ENCODE assay signal across 8 mouse cellular contexts in the genomic region with DNA sequence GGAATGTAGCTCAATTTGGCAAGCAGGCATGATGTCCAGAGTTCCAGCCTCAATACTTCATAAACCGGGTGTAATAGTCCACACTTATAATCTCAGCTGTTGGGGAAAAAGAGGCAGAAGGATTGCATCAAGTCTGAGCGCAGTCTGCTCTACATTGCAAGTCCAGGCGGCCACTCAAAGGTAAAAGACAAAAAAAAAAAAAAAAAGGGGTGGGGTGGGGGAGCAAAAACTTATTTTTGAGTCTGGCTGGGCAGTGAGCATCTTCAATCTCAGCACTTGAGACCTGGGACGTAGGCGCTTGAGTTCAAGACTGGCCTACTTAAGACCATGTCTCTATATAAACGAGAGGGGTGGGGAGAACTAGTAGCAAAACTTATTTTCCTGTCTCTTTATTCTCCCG. TPM values are rescaled to one million over a fixed set of nuclear protein-coding genes. Genes with fewer than 3 reads are reported as not detected.
A peak's percentile ranks its signal among the peaks of the same experiment; 100 is the strongest.
DNase-seq lines count a peak whose midpoint lies in the region; ATAC-seq and TF ChIP-seq lines count a peak whose summit lies in the region.

No protein-coding gene starts in this region.

- peaks cover 18% of the 10 kb centered on the region for H3K4me1 ChIP-seq in heart, embryonic 15.5 days (replicated peaks)
- no peaks in the 10 kb centered on the region; the same call in 1 of the 2 replicates for H3K4me1 ChIP-seq in bone marrow, adult 2 months (ENCODE audit: control insufficient read depth, insufficient read depth, low read length)
- H3K4me1 ChIP-seq in hindbrain, embryonic 12.5 days = peaks cover 21% of the 10 kb centered on the region
- peaks cover 26% of the 10 kb centered on the region for H3K4me1 ChIP-seq in midbrain, embryonic 10.5 days

- 0 out of 2 replicates have a peak, but pooled peaks cover 4% of the 10 kb centered on the region for H3K27me3 ChIP-seq in heart, embryonic 15.5 days
- H3K27me3 ChIP-seq in hindbrain, embryonic 12.5 days = peaks cover 7% of the 10 kb centered on the region; the same call in 1 of the 2 replicates
- H3K27me3 ChIP-seq in midbrain, embryonic 10.5 days (ENCODE audit: low read depth, poor library complexity, severe bottlenecking) = peaks cover 23% of the 10 kb centered on the region

- ATAC-seq in heart, embryonic 15.5 days (replicated peaks; ENCODE audit: insufficient number of reproducible peaks, insufficient read depth, low FRiP score, low read depth) = no peak
- ATAC-seq in hindbrain, embryonic 12.5 days (ENCODE audit: low FRiP score) = peak; percentile 8; the same call in 1 of the 2 replicates

- peak overlapping the region; percentile 85; the same call in 1 of the 2 replicates for H3K27ac ChIP-seq in heart, embryonic 15.5 days
- H3K27ac ChIP-seq in bone marrow, adult 2 months (ENCODE audit: control insufficient read depth, insufficient read depth, low read depth, low read length, poor library complexity) = no peak overlapping the region
- H3K27ac ChIP-seq in hindbrain, embryonic 12.5 days = no peak overlapping the region
- H3K27ac ChIP-seq in midbrain, embryonic 10.5 days (replicated peaks) = peak overlapping the region; percentile 96

- no peak for DNase-seq in heart, postnatal 25 days (ENCODE audit: low spot score)
- no peak for DNase-seq in midbrain, embryonic 10.5 days (ENCODE audit: low spot score)
- DNase-seq in adrenal gland, postnatal 36 days = no peak
- no peak for DNase-seq in layer of hippocampus, adult 11-12 months (ENCODE audit: low spot score)
- DNase-seq in B cell, adult 2 months = no peak

- H3K4me3 ChIP-seq in heart, embryonic 15.5 days = peak overlapping the region; percentile 97
- peak overlapping the region; percentile 98 for H3K4me3 ChIP-seq in bone marrow, adult 2 months (replicated peaks; ENCODE audit: control insufficient read depth, low read depth, low read length)
- H3K4me3 ChIP-seq in hindbrain, embryonic 12.5 days = peak overlapping the region; percentile 87
- H3K4me3 ChIP-seq in midbrain, embryonic 10.5 days = peak overlapping the region; percentile 96

- 24% methylated on average over 7 of the region's 7 CpGs for WGBS in heart, embryonic 15.5 days
- WGBS in bone marrow, adult 2 months = 40% methylated on average over 7 of the region's 7 CpGs
- WGBS in hindbrain, embryonic 12.5 days = 22% methylated on average over 7 of the region's 7 CpGs
- 21% methylated on average over 7 of the region's 7 CpGs for WGBS in midbrain, embryonic 10.5 days

- no peak for TF ChIP-seq POLR2A in bone marrow, adult 2 months (IDR thresholded peaks at IDR 0.05; ENCODE audit: borderline replicate concordance, control insufficient read depth, low read depth, low read length)

- no peaks in the 10 kb centered on the region for H3K9me3 ChIP-seq in heart, embryonic 15.5 days (replicated peaks)
- H3K9me3 ChIP-seq in hindbrain, embryonic 12.5 days (replicated peaks) = no peaks in the 10 kb centered on the region
- H3K9me3 ChIP-seq in midbrain, embryonic 10.5 days (replicated peaks) = no peaks in the 10 kb centered on the region

- no peak for TF ChIP-seq CTCF in bone marrow, adult 2 months (IDR thresholded peaks at IDR 0.05; ENCODE audit: control insufficient read depth, insufficient read depth, low read length)

- peak overlapping the region; percentile 99 for H3K9ac ChIP-seq in heart, embryonic 15.5 days
- H3K9ac ChIP-seq in hindbrain, embryonic 12.5 days = peak overlapping the region; percentile 94

- peaks cover 13% of the 10 kb centered on the region; the same call in 1 of the 2 replicates for H3K36me3 ChIP-seq in heart, embryonic 15.5 days
- peaks cover 14% of the 10 kb centered on the region for H3K36me3 ChIP-seq in hindbrain, embryonic 12.5 days
- peaks cover 31% of the 10 kb centered on the region for H3K36me3 ChIP-seq in midbrain, embryonic 10.5 days

- H3K4me2 ChIP-seq in heart, embryonic 15.5 days = peak overlapping the region; percentile 90
- H3K4me2 ChIP-seq in hindbrain, embryonic 12.5 days (replicated peaks) = peak overlapping the region; percentile 57

- intact Hi-C loops in heart, postnatal 25 days (cut with DNase I) = loop anchor here (5.0 kb wide), 2 partner anchors 91 to 191 kb away; partner anchors contain the start of gene Dync1li2

RNA-seq across cellular contexts. Expression of gene Nae1, which starts 0.9 kb away (rescaled TPM):
- 63.4 and 64.4 TPM in 2 replicates for polyA plus RNA-seq in heart, embryonic 15.5 days (2015; fragmentation: Nextera tagmentation; extraction: Ambion mirVana)
- 10 to 100 TPM; 29.6 to 30.5 TPM for total RNA-seq in heart, postnatal 25 days (2021)
- polyA plus RNA-seq in bone marrow, adult 2 months (2011; ENCODE audit: insufficient read depth, insufficient read length, low replicate concordance, missing spikeins) = 20.9 and 36.7 TPM in 2 replicates
- polyA plus RNA-seq in hindbrain, embryonic 12.5 days (2016; fragmentation: Nextera tagmentation; extraction: Ambion mirVana) = 114 and 130 TPM in 2 replicates
- 134 and 139 TPM in 2 replicates for polyA plus RNA-seq in midbrain, embryonic 10.5 days (2016; fragmentation: Nextera tagmentation; extraction: Ambion mirVana)
- 10 to 100 TPM; 36.4 to 38.4 TPM for total RNA-seq in adrenal gland, postnatal 36 days (2021)

RNA-seq across cellular contexts. Expression of gene Car7, which starts 0.9 kb away (rescaled TPM):
- polyA plus RNA-seq in heart, embryonic 15.5 days (2015; fragmentation: Nextera tagmentation; extraction: Ambion mirVana) = 2.4 and 2.8 TPM in 2 replicates
- total RNA-seq in heart, postnatal 25 days (2021) = 1 to 10 TPM; 2.9 to 3.4 TPM
- polyA plus RNA-seq in bone marrow, adult 2 months (2011; ENCODE audit: insufficient read depth, insufficient read length, low replicate concordance, missing spikeins) = 0.90 and 1.4 TPM in 2 replicates
- polyA plus RNA-seq in hindbrain, embryonic 12.5 days (2016; fragmentation: Nextera tagmentation; extraction: Ambion mirVana) = 1.2 and 1.5 TPM in 2 replicates
- 0.86 and 1.2 TPM in 2 replicates for polyA plus RNA-seq in midbrain, embryonic 10.5 days (2016; fragmentation: Nextera tagmentation; extraction: Ambion mirVana)
- 1 to 10 TPM; 1.5 to 4.1 TPM for total RNA-seq in adrenal gland, postnatal 36 days (2021)

RNA-seq across cellular contexts. Expression of gene Terb1, which starts 23.8 kb away (rescaled TPM):
- polyA plus RNA-seq in heart, embryonic 15.5 days (2015; fragmentation: Nextera tagmentation; extraction: Ambion mirVana) = 0.09 and 0.32 TPM in 2 replicates
- total RNA-seq in heart, postnatal 25 days (2021) = not detected
- polyA plus RNA-seq in bone marrow, adult 2 months (2011; ENCODE audit: insufficient read depth, insufficient read length, low replicate concordance, missing spikeins) = not detected in 2 replicates
- 0.22 and 0.34 TPM in 2 replicates for polyA plus RNA-seq in hindbrain, embryonic 12.5 days (2016; fragmentation: Nextera tagmentation; extraction: Ambion mirVana)
- polyA plus RNA-seq in midbrain, embryonic 10.5 days (2016; fragmentation: Nextera tagmentation; extraction: Ambion mirVana) = 0.16 and 0.22 TPM in 2 replicates
- total RNA-seq in adrenal gland, postnatal 36 days (2021) = not detected

RNA-seq across cellular contexts. Expression of gene Pdp2, which starts 57.7 kb away (rescaled TPM):
- 5.8 and 7.3 TPM in 2 replicates for polyA plus RNA-seq in heart, embryonic 15.5 days (2015; fragmentation: Nextera tagmentation; extraction: Ambion mirVana)
- total RNA-seq in heart, postnatal 25 days (2021) = 10 to 100 TPM; 20.1 to 29.0 TPM
- polyA plus RNA-seq in bone marrow, adult 2 months (2011; ENCODE audit: insufficient read depth, insufficient read length, low replicate concordance, missing spikeins) = 2.5 and 2.6 TPM in 2 replicates
- polyA plus RNA-seq in hindbrain, embryonic 12.5 days (2016; fragmentation: Nextera tagmentation; extraction: Ambion mirVana) = 13.7 and 14.9 TPM in 2 replicates
- polyA plus RNA-seq in midbrain, embryonic 10.5 days (2016; fragmentation: Nextera tagmentation; extraction: Ambion mirVana) = 14.3 and 16.5 TPM in 2 replicates
- 10 to 100 TPM; 30.4 to 33.0 TPM for total RNA-seq in adrenal gland, postnatal 36 days (2021)

Comparison
In these comparisons a context has a peak if more than half of its experiments do, and no peak if none do; other contexts are left out.
1. H3K27ac ChIP-seq: peak in heart, embryonic 15.5 days (single experiment) and midbrain, embryonic 10.5 days (single experiment); none in bone marrow, adult 2 months (single experiment) and hindbrain, embryonic 12.5 days (single experiment).
2. Peak in every context shown above with its lines, with median percentiles within 50 percentile points of each other: H3K4me3 ChIP-seq.